Mouse (Mus musculus) brain, embryonic 18.5 days (tissue): Measurements from ENCODE around the gene Slc17a7.
"Not testable (repeated sequence)": the region's sequence is repeated elsewhere in the genome, so short reads cannot be mapped to it uniquely, and the experiment has no call there.

ENCODE experiments used
- DNase-seq: peaks from one replicate; pipeline ENCODE4 v3.0.0-alpha.2; 2012; ENCODE audit warnings: low read depth, low spot score

Gene Slc17a7

DNA sequence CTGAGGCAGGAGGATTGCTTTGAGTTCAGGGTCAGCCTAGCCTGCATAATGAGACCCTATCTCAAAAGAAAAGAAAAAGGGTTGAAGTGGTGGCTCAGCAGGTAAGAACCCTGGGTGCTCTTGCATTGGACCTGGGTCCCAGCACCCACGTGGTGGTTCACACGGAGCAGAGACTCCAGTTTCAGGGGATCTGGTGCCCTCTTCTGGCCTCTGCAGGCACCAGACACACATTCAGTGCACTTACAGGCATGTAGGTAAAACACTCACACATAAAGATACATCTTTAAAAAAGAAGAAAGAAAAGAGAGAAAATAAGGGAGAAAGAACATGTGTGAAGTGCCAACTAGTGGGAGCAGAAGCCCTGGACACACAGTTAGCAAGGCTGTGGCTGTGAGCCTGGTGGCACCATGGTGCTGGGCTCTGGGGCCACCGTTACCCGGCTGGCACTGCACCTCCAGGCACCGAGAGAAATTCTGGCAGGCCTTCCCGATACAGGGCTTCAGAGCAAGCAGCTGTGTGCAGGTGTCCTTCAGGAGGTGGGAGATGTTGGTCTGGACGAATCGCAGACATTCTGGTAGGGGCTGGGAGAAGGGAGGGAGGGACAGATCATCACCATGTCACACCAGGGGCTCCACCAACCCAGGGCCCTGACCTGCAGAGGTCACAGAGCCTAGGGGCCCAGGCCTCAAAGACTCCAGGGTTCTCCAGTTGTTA lies 30.1 kb upstream of the Slc17a7 start:
- no peak for DNase-seq

DNA sequence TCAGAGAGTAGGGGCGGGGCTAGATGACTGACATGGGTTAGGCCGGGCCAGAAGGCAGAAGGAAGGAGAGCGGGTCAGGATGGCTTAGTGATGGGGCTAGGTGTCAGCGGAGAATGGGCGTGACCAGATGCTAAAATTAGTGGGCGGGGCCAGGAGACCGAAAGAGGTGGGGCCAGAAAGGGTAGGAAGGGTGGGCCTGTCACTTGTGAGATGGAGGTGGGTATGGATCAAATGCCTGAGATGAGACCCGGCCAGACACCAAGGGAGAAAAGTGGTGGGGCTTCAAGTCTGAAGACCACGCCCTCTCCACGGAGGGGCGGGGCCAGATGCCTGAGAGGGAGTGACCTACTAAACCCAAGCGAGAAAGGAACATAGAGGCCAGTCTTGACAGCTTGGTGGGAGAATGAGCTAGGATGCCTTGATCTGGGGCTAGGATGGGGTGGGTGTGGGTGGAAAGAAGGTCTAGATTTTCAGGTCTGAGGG lies 29.2 kb upstream of the Slc17a7 start:
- no peak for DNase-seq

DNA sequence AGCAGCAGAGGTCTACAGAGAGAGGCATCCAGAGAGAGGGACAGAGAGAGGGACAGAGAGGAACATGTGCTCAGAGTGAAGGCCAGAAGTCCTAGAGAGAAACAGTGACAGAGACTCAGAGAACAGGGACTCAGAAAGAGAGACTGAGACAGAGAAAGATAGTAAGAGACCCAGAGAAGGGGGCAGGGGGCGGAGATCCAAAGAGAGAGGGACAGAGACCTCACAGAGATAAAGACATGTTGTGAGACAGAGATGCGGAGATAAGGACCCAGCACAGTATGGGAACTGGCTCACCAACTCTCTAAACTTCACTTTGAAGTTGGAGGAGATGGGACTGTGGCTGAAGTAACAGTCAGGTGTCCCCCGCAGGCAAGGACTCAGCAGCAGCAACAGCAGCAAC lies 28.4 kb upstream of the Slc17a7 start:
- no peak for DNase-seq

DNA sequence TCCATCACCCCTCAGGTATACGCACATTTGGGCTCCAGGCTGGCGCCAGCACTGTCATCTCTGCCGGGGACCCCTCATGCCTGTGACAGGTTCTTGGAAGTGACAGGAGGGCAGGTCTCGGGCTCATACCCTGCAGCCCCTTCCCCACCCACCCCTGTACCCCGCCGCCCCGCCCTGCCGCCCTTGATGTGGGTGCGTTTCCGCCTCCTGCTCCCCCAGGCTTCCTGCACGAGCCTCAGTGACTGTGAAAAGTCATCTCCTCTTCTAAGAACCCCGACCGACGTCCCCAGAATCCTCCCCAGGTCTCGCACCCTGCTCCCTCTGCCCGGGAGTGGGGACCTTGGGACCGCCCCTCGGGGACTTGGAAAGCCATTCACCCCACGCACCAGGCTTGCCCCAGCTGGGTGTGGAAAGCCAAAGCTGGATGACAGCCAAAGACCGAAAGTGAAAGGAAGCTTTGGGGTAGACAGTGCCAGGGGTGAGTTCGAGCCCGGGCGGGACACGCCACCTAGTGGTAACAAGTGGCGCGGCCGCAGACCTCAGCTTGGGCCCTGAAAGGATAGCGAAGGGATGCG lies 27.7 kb upstream of the Slc17a7 start, which contains the start of the genes Gm45713 and Flt3l:
Gm45713 (minus strand) TSS at position 239 of the 575 bp plus-strand sequence.
Flt3l (minus strand) TSS at position 440 of the 575 bp plus-strand sequence.
- no peak for DNase-seq

DNA sequence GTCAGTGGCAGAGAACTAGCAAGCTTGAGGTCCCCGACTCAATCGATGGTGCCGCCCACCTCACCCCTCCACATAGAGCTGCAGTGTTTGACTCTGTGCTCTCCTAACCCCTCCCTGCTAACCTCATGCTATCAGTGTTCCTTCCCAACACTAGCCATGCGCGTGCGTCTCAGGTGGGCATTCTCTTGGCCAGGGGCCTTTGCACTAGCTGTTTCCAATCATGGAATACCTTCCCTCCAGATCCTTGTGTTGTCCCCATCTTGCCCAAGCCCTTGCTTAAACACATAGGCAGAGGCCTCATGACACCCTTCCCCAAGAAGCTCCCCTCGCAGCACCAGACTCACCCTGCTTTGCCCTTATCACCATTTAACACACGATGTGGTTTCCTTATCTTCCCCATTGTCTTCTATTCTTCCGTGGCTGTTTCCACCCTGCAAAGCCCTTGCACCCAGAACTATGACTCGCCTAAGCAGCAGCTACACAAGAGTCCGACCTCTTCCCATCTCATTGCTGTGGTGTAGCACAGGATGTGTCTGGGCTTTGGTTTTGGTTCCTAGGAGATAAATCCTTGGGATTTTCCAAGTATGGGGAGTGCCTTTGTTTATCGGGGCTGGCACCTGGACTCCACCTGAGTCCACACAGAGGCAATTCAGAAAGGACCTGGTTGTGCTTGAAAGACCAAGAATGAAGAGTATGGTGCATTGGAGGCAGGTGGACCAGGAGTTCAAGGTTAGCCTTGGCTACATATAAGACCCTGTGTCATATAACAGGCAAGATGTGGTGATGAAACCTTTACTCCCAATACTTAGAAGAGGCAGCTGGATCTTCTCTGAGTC lies 26.4 kb upstream of the Slc17a7 start:
- no peak for DNase-seq

DNA sequence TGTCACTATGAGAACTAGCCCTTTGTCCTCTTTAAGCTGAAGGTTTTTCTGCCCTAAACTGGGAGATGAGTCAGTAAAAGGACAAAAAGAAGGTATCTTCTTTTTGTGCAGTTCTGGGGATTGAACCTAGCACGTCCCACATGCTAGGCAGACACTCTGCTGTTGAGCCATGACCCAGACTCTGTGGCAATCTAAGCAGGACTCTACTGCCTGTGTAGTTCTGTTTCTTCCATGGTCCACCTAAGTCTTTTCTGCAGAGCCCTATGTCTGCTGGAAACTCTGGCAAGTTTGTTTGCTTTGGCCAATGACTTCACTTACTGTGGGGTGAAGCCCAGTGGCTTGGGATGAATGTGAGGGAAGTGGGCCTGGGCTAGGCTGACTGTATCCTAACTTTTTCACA lies 25.3 kb upstream of the Slc17a7 start:
- no peak for DNase-seq

DNA sequence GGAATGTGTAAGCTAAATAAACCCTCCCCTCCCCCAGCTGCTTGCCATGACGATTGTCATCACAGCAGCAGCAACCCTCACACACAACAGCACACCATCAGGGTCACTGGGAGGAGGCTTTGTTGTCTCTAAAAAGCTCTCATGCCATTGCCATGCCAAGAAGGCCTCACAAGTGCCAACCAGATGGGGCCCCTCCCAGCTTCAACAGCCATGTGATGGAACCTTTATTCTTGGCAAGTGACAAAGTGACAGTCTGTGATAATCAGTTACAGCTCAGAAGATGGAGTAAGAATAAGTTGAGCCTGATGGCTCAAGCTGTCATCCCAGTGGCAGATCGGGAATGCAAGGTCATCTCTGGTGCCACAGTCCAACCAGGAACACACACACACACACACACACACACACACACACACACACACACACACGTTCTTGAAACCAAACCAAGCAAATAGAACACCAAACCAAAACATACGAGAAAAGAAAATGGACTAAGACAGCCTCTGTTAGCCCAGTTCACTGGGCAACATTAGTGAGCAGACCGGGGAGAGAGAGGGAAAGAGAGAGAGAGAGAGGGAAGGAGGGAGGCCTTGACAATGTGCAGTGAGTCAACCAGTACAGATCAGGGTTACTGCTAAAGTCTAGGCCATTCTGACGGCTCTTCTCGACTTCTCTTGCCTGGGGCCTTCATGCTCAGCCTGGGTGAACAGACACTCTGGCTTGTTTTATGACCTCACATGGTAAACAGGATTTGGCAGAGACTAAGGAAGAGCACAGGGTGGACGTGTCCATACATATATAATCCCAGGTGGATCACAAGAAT lies 23.6 kb upstream of the Slc17a7 start:
- DNase-seq, result no peak

DNA sequence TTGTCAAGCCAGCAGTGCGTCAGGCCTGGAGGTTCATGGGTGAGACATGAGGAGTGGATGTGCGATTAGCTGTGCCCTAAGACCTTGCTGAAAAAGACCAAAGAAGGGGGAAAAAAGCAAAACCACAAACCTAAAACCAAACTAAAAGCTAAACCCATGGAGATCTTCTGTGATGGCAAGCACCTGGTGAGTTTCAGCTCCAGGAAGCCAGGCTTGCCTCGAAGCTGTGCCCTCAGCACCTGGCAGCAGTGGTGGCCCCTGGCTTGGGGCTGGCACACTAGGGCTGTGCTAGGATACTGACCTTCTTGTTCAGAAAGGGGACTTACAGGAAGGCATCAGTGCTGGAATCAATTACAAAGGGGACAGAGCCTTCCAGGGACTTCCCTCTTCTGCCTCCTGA lies 22.4 kb upstream of the Slc17a7 start:
- no peak for DNase-seq

DNA sequence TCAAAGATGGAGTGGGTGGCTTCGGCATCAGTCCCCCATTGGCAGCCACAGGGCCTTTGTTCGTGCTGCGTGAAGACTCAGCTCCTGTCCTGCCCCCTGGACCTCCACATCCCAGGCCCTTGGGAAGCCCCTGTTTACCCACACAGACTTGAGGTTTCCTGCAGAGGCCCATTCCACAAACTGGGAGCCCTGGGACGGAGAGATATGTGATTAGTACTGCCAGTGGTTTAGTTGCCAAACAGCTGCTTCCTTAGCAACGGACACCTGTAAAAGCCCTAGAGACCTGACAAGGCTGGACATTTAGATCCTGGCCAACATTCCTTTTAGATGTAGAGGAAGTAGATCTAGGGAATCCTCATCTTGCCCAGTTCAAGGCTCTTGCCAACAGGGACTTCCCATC lies 21.8 kb upstream of the Slc17a7 start:
- no peak for DNase-seq

DNA sequence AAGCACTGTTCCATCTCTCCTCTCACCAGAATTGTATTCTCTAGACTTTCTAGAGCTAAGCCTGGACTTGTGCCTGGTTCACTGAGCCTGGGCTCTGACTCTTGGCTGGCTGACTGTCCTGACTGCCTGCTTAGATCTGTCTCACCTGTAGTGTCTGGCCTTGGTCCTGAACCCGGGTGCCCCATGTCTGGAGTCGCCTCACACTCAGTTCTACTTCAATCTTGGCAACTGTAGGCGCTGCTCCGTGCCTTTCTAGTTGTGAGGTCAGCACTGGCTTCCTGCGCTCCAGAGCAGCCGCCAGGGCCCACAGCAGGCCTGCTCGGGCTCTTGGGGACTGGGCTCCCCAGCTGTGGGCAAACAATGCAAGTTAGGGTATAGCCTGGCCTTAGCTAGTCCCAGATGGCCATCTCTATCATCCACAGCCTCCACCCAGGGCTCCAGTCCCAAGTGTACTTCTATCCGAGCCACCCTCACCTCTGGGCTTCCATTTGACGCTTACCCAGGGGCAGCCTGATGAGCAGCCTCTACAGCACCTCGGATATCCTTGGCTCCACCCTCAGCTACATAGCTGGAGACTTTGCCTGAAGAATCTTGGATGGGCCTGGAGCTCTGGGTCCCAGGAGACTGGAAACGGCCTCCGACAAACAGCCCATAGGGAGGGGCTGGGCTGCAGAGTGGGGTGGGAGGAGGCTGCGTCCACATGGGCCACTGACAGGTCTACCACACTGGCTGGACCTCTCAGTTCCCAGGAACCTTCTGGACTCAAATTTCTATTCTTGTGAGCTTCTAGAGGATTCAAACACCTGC lies 19.2 kb upstream of the Slc17a7 start:
- no peak for DNase-seq

DNA sequence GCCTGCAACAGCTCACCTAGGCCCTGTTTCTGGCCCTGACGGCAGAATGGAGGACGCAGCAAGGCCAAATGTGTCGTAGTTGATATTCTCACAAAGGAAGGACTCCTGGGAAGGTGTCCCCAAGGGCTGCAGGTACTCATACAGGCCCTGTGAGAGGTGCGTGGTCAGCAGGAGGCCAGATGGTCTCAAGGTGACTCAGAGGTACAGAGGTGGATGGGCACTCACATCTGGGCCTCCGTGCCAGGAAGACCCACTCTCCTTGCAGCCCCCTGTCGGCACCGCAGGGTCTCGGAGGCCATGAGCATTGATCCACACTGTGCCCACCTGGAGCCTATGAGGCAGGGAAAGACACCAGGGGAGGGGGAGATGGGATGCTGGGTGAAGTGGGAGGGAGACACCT lies 18.3 kb upstream of the Slc17a7 start:
- no peak for DNase-seq

DNA sequence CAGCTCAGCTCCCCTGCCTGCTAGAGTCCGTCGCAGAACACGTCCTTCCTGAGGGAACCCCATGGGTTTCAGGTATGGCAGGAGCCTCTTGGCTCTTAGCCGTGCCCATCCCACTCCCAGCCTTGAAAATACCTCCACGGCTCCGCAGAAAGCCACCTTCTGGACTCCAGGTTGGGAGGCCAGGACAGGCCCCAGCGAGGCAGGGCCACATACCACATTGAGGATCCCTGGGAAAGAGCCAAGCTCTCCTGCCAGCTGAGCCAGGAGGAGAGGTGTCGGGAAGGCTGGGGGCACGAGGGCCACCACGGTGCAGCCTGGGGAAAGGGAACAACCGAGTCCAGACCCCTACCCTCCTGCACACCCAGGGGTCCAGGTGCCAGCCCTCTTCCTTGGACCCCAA lies 16.5 kb upstream of the Slc17a7 start:
- DNase-seq, result no peak

DNA sequence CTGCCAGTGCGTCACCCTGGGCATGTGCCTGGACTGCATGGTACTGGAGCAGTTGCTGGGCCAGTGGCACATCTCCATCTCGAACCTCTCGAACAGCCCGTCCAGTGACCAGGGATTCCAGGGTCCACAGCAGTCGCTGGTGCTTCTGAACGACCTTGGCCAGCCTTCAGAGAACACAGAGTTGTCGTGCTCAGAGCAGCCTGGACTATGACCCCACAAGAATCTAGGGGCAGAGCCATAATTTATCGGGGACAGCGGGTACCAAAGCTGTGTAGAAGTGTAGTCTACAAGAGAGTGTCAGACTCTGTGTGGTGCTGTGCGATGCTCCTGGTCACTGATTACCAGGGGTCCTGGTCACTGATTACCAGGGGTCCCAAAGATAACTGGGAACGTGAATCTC lies 15.8 kb upstream of the Slc17a7 start:
- DNase-seq, result no peak

DNA sequence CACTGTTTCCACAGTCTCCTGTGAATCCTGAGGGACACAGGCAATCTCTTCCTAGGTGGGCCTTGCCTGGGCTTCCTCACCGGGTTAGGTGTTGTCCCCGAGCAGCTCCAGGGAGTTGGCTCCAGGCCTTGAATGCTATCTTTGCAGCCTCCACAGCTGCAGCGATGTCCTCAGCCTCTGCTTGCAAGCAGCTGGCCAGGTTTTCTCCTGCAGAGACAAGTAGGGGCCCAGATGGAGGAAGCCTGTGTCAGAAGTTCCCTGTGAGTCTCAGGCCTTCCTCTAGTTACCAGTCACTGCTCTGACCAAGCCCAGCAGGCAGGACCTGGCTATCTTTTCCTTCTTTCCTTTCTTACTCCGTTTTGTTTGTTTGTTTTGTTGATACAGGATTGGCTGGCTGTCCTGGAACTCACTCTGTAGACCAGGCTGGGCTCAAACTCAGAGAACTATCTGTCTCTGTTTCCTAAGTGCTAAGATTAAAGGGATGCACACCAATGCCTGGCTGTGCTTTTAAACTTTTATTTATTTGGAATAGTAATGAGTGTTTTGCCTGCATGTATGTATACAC lies 15.1 kb upstream of the Slc17a7 start:
- no peak for DNase-seq

DNA sequence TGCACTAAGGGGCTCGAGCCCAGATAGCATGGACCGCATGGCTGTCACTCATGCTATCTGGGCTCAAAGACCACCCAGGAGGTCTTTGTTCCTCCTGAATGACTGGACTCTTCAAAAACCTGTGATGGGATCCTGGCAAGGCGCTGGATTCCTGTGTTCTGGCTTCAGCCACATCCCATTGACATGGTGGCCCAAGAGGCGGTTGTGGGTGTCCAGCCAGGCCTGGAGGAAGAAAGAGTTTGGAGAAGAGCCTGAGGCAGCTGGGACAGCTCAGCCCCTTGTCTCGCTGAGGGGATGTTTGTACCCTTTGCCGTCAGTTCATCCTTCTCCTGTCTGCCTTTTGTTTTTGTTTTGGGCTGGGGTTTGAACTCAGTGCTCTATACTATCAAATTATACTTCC lies 14.2 kb upstream of the Slc17a7 start:
- no peak for DNase-seq

DNA sequence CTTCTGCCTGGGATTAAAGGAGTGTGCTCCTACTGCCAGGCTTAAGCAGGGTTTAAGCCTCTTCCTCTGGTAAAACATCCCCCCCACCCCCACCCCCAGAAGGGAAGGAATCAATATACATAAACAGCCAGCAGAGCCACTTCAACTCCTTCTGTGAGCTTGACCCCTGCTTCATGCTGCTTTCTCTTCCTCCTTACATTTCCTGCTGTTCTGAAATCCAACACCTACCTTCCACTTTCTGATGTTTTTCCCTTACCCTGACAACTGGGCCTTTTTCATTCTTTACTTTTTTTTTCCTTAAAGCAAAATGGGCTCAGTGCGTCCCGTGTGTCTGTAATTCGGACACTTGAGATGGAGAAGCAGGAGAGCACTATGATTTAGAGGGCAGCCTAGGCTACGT lies 13.4 kb upstream of the Slc17a7 start:
- DNase-seq, result no peak

DNA sequence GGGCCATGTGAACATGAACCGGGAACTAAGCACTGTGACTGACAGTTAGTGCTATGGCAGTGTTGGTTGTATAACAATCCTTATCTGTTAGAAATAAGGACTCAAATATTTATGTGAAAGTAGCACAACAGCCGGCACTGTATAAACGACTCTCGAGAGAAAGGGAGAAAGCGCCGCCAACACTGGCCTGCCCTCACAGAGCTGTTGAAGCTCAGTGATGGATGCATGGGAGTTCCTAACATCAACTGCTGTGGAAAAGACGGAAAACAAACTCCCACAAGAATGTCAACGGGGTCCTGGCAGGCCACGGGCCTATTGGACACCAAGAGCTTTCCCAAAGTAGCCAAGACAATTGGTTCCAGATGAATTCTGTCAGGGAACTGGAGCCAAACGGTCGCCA lies 12.4 kb upstream of the Slc17a7 start:
- no peak for DNase-seq

DNA sequence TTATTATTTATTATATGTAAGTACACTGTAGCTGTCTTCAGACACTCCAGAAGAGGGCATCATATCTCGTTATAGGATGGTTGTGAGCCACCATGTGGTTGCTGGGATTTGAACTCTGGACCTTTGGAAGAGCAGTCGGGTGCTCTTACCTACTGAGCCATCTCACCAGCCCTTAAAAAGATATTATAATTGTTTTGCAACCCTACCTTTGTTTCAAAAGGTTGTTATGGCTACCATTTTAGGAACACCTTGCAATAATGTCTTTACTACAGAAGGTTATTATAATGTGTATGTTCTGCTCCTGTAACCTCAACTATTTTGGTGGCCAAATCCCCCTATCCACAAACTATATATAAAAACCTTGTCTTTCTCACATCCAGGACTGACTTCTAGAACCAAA lies 10.7 kb upstream of the Slc17a7 start:
- not testable (repeated sequence) for DNase-seq

DNA sequence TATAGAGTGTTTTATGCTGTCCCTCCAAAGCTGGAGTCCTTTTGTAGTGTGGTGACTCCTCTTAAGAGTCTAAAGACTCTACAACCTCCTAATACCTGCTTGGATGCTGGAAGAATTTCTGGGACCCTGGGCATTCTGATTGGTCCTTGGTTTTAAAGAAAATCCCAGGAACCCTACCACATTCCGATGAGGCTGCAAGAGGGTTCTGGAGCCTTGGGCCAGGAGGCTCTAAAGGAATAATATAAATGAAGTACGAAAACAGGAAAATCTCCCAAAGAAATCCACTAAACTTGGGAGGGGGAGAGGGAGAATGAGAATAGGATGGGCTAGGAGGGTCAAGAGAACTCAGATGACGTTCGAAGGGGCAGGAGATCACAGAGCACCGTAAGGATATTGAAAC lies 10.2 kb upstream of the Slc17a7 start:
- DNase-seq, result no peak
